Mouse (Mus musculus): Measurements from ENCODE around the gene Chst13.

GRCm38 (mm10) chr6:90348500-90348899 lies 23.5 kb upstream of the Chst13 start:
- TF ChIP-seq CTCF (conservative IDR thresholded peaks at IDR 0.05; ENCODE audit: insufficient read depth, insufficient read length, low read depth, low read length) = no peak
- no peak for TF ChIP-seq POLR2A (IDR thresholded peaks at IDR 0.05; ENCODE audit: low read depth, low read length)

All from kidney, adult 2 months (tissue).